Mouse (Mus musculus) myocyte (in vitro differentiated cells): ENCODE measurements at regions not wholly inside any gene's neighbourhood (a gene's known extent, or its start where the extent isn't known, plus 50 kb on each side); places are given as distances from the start of the nearest gene placed in this dataset.

Experiments used
- POLR2A ChIP-seq: IDR thresholded peaks from one replicate; pipeline ENCODE4 v1.6.1; 2011; ENCODE audit warnings: low read depth, mild to moderate bottlenecking, control low read depth, moderate library complexity; ENCODE audit not compliant: insufficient read length
- REST ChIP-seq: IDR thresholded peaks from one replicate; pipeline ENCODE4 v1.6.1; 2011; ENCODE audit warnings: mild to moderate bottlenecking, control low read depth, moderate library complexity; ENCODE audit not compliant: insufficient read depth, insufficient read length
- USF1 ChIP-seq: IDR thresholded peaks from one replicate; pipeline ENCODE4 v1.6.1; 2011; ENCODE audit warnings: low read depth, mild to moderate bottlenecking, control low read depth, moderate library complexity

DNA sequence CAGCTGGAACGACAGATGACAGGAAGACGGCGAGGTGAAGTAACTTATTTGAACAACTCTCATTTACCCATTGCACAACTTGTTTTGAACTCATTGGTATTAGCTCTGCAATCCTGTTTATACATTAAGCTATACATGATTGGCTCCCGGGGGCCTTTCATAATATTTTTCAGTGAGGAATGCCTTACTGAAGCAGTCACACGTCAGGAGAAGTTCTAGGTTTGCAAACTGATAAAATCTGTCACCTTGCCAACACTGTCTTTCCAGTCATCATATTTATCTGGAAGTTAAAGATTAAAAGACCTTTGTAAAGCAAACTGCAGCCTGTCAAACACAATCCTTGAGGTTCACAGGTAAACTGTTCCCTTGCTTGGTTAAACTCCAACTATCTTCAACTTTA is 232.6 kb upstream of the Gm11114 start:
- no peak for TF ChIP-seq REST
- TF ChIP-seq POLR2A = no peak
- TF ChIP-seq USF1 = no peak
